Mouse (Mus musculus) MEL (cell line): ENCODE data around the gene Scaper. TPM values are rescaled to one million over a fixed set of nuclear protein-coding genes. Genes with fewer than 3 reads are reported as not detected.

Experiments
- DNase-seq: peaks from one replicate; pipeline ENCODE4 v3.0.0; 2011; ENCODE audit warnings: low read depth, low spot score
- H3K27ac ChIP-seq: 2 replicates; pipeline ENCODE4 v1.5.1; 2012; ENCODE audit warnings: low read depth, mild to moderate bottlenecking, control low read depth, low read length, moderate library complexity; ENCODE audit not compliant: control insufficient read depth
- H3K27me3 ChIP-seq, 2 experiments: fragments of 150-350 bp in 1 of 2; sonication (generic) in 1 of 2; 2 replicates each; pipeline ENCODE4 v1.6.1; 2012; ENCODE audit warnings: low read length in 2 of 2, mild to moderate bottlenecking in 2 of 2, improper control_type of control experiment in 1 of 2, moderate library complexity in 1 of 2; ENCODE audit not compliant: insufficient read depth in 2 of 2, control insufficient read depth in 1 of 2
- H3K36me3 ChIP-seq, 2 experiments: 2 replicates each; pipeline ENCODE4 v1.6.1; 2012 to 2014; ENCODE audit warnings: low read length in 2 of 2, improper control_type of control experiment in 1 of 2, inconsistent platforms in 1 of 2, mild to moderate bottlenecking in 1 of 2; ENCODE audit not compliant: insufficient read depth in 2 of 2, control insufficient read depth in 1 of 2
- H3K4me1 ChIP-seq, 2 experiments: fragments of 150-350 bp in 1 of 2; sonication (generic) in 1 of 2; 2 replicates each; pipeline ENCODE4 v1.6.1; 2012; ENCODE audit warnings: low read length in 2 of 2, improper control_type of control experiment in 1 of 2, mild to moderate bottlenecking in 1 of 2; ENCODE audit not compliant: insufficient read depth in 2 of 2, control insufficient read depth in 1 of 2
- H3K4me3 ChIP-seq, 2 experiments: fragments of 150-350 bp in 1 of 2; sonication (generic) in 1 of 2; 2 replicates each; pipeline ENCODE4 v1.5.1; 2012; ENCODE audit warnings: low read depth in 2 of 2, low read length in 2 of 2, mild to moderate bottlenecking in 2 of 2, moderate library complexity in 2 of 2, control low read depth in 1 of 2, improper control_type of control experiment in 1 of 2; ENCODE audit not compliant: control insufficient read depth in 1 of 2, insufficient read depth in 1 of 2
- H3K79me2 ChIP-seq: 2 replicates; pipeline ENCODE4 v1.6.1; 2012; ENCODE audit warnings: mild to moderate bottlenecking, low read length, moderate library complexity; ENCODE audit not compliant: control insufficient read depth, poor library complexity, insufficient read depth
- H3K9ac ChIP-seq: 2 replicates; pipeline ENCODE4 v1.6.1; 2012; ENCODE audit warnings: low read depth, mild to moderate bottlenecking, control low read depth, low read length, moderate library complexity; ENCODE audit not compliant: control insufficient read depth, poor library complexity, severe bottlenecking
- H3K9me3 ChIP-seq: fragments of 150-350 bp; sonication (generic); replicated peaks from 2 replicates; pipeline ENCODE4 v1.6.1; 2012; ENCODE audit warnings: mild to moderate bottlenecking, low read length, improper control_type of control experiment, moderate library complexity; ENCODE audit not compliant: insufficient read depth
- BHLHE40 ChIP-seq: IDR thresholded peaks from 2 replicates; pipeline ENCODE4 v1.6.1; 2012; ENCODE audit warnings: low read depth, mild to moderate bottlenecking, inconsistent platforms, low read length, improper control_type of control experiment, borderline replicate concordance
- CHD1 ChIP-seq: IDR thresholded peaks from 2 replicates; pipeline ENCODE4 v1.6.1; 2012; ENCODE audit warnings: low read depth, mild to moderate bottlenecking, inconsistent platforms, low read length, improper control_type of control experiment
- CHD2 ChIP-seq: IDR thresholded peaks from 2 replicates; pipeline ENCODE4 v1.6.1; 2011; ENCODE audit warnings: low read length, improper control_type of control experiment
- CTCF ChIP-seq, 3 experiments: IDR thresholded peaks in 2 of 3; conservative IDR thresholded peaks in 1 of 3; 2 replicates each; pipeline ENCODE4 v1.5.1; 2011 to 2012; ENCODE audit warnings: low read length in 3 of 3, low read depth in 2 of 3, mild to moderate bottlenecking in 2 of 3, improper control_type of control experiment in 1 of 3, inconsistent platforms in 1 of 3, mixed read lengths in 1 of 3, moderate library complexity in 1 of 3; ENCODE audit not compliant: control insufficient read depth in 1 of 3, insufficient read depth in 1 of 3, poor library complexity in 1 of 3, severe bottlenecking in 1 of 3
- E2F4 ChIP-seq: IDR thresholded peaks from 2 replicates; pipeline ENCODE4 v1.6.1; 2011; ENCODE audit warnings: low read depth, low read length, improper control_type of control experiment, borderline replicate concordance
- ELF1 ChIP-seq: IDR thresholded peaks from 2 replicates; pipeline ENCODE4 v1.6.1; 2014; ENCODE audit warnings: low read depth, mild to moderate bottlenecking, inconsistent platforms, low read length, improper control_type of control experiment, moderate library complexity
- GABPA ChIP-seq: IDR thresholded peaks from 2 replicates; pipeline ENCODE4 v1.6.1; 2012; ENCODE audit warnings: low read depth, mild to moderate bottlenecking, inconsistent platforms, low read length, improper control_type of control experiment, moderate library complexity
- GATA1 ChIP-seq: IDR thresholded peaks from 2 replicates; pipeline ENCODE4 v1.6.1; 2011; ENCODE audit warnings: low read depth, low read length, improper control_type of control experiment
- KAT2A ChIP-seq: conservative IDR thresholded peaks from 2 replicates; pipeline ENCODE4 v1.6.1; 2012; ENCODE audit warnings: low read depth, low read length, improper control_type of control experiment, inconsistent platforms
- MAFK ChIP-seq: IDR thresholded peaks from 2 replicates; pipeline ENCODE4 v1.6.1; 2011; ENCODE audit warnings: low read depth, mild to moderate bottlenecking, low read length, improper control_type of control experiment, borderline replicate concordance
- MAX ChIP-seq: IDR thresholded peaks from 2 replicates; pipeline ENCODE4 v1.6.1; 2011; ENCODE audit warnings: low read length, improper control_type of control experiment
- MAZ ChIP-seq: IDR thresholded peaks from 2 replicates; pipeline ENCODE4 v1.6.1; 2012; ENCODE audit warnings: low read depth, mild to moderate bottlenecking, inconsistent platforms, low read length, improper control_type of control experiment
- MXI1 ChIP-seq: IDR thresholded peaks from 2 replicates; pipeline ENCODE4 v1.6.1; 2011; ENCODE audit warnings: mild to moderate bottlenecking, low read depth, low read length, improper control_type of control experiment
- MYB ChIP-seq: IDR thresholded peaks from 2 replicates; pipeline ENCODE4 v1.6.1; 2011; ENCODE audit warnings: mild to moderate bottlenecking, low read depth, low read length, improper control_type of control experiment
- MYC ChIP-seq: IDR thresholded peaks from 2 replicates; pipeline ENCODE4 v1.6.1; 2011; ENCODE audit warnings: low read depth, mild to moderate bottlenecking, low read length, improper control_type of control experiment, moderate library complexity
- NELFE ChIP-seq: IDR thresholded peaks from 2 replicates; pipeline ENCODE4 v1.6.1; 2011; ENCODE audit warnings: low read depth, low read length, improper control_type of control experiment
- POLR2AphosphoS2 ChIP-seq: IDR thresholded peaks from 2 replicates; pipeline ENCODE4 v1.6.1; 2011; ENCODE audit warnings: low read length, improper control_type of control experiment
- RCOR1 ChIP-seq: IDR thresholded peaks from 2 replicates; pipeline ENCODE4 v1.6.1; 2012; ENCODE audit warnings: low read depth, mild to moderate bottlenecking, inconsistent platforms, low read length, improper control_type of control experiment
- TAL1 ChIP-seq: IDR thresholded peaks from 2 replicates; pipeline ENCODE4 v1.6.1; 2012; ENCODE audit warnings: mild to moderate bottlenecking, inconsistent platforms, low read length, moderate library complexity, mixed read lengths
- TCF12 ChIP-seq: IDR thresholded peaks from 2 replicates; pipeline ENCODE4 v1.6.1; 2014; ENCODE audit warnings: low read depth, mild to moderate bottlenecking, inconsistent platforms, low read length, improper control_type of control experiment, moderate library complexity
- USF1 ChIP-seq: IDR thresholded peaks from 2 replicates; pipeline ENCODE4 v1.6.1; 2014; ENCODE audit warnings: low read depth, mild to moderate bottlenecking, inconsistent platforms, low read length, improper control_type of control experiment, moderate library complexity
- USF2 ChIP-seq, 2 experiments: IDR thresholded peaks; 2 replicates each; pipeline ENCODE4 v1.6.1; 2011 to 2012; ENCODE audit warnings: improper control_type of control experiment in 2 of 2, low read length in 2 of 2, borderline replicate concordance in 1 of 2, inconsistent platforms in 1 of 2, low read depth in 1 of 2, mild to moderate bottlenecking in 1 of 2; ENCODE audit not compliant: insufficient read depth in 1 of 2
- ZKSCAN1 ChIP-seq: IDR thresholded peaks from 2 replicates; pipeline ENCODE4 v1.6.1; 2012; ENCODE audit warnings: low read depth, mild to moderate bottlenecking, inconsistent platforms, low read length, improper control_type of control experiment, moderate library complexity
- ZMIZ1 ChIP-seq: IDR thresholded peaks from 2 replicates; pipeline ENCODE4 v1.6.1; 2012; ENCODE audit warnings: low read depth, mild to moderate bottlenecking, inconsistent platforms, low read length, improper control_type of control experiment, moderate library complexity
- ZNF384 ChIP-seq: IDR thresholded peaks from 2 replicates; pipeline ENCODE4 v1.6.1; 2012; ENCODE audit warnings: low read depth, mild to moderate bottlenecking, inconsistent platforms, low read length, improper control_type of control experiment
- polyA plus RNA-seq, 2 experiments: library from polyadenylated mRNA; stranded (reverse) in 1 of 2; unstranded in 1 of 2; fragments of >175 nt in 1 of 2; fragments of >200 nt in 1 of 2; gene quantifications; 2 replicates each; pipeline versions ENCODE4 v1.2.1 to v1.2.4; 2012; ENCODE audit warnings: low replicate concordance in 2 of 2, low read depth in 1 of 2; ENCODE audit not compliant: insufficient read length in 2 of 2, insufficient read depth in 1 of 2, missing spikeins in 1 of 2
- total RNA-seq: library from RNA; depleted of rRNA; stranded (reverse); fragments of 300-350 nt; gene quantifications from 2 replicates; pipeline ENCODE4 v1.2.3, GENCODE M21; 2012

Scaper gene
- total and polyA plus RNA-seq, 3 experiments: 3.9 to 4.1 TPM; not detected in 1

GRCm38 (mm10) chr9:55540888-55541287 is 397.0 kb downstream of the Scaper start:
- Histone ChIP-seq H3K36me3 (no peaks in the 10 kb centered on the region), H3K9ac (no peak overlapping the region), H3K9me3 (no peaks in the 10 kb centered on the region), H3K79me2 (no peaks in the 10 kb centered on the region), H3K27ac (no peak overlapping the region), H3K4me1 (no peaks in the 10 kb centered on the region), H3K4me3 (no peak overlapping the region), H3K27me3 (no peaks in the 10 kb centered on the region)
- DNase-seq: no peak
- TF ChIP-seq GABPA (no peak), ELF1 (no peak), KAT2A (no peak), TCF12 (no peak), CHD1 (no peak), CHD2 (no peak), ZKSCAN1 (no peak), RCOR1 (no peak), CTCF (IDR thresholded peaks at IDR 0.05 in 2 of 3, conservative IDR thresholded peaks at IDR 0.05 in 1 of 3; ENCODE audit: control insufficient read depth in 1 of 3, insufficient read depth in 1 of 3, low read depth in 2 of 3, low read length in 3 of 3, poor library complexity in 1 of 3, severe bottlenecking in 1 of 3) (no peak), USF1 (no peak), MAX (no peak), ZNF384 (no peak), GATA1 (no peak), MAZ (no peak), MXI1 (no peak), USF2 (IDR thresholded peaks at IDR 0.05; ENCODE audit: borderline replicate concordance in 1 of 2, insufficient read depth in 1 of 2, low read depth in 1 of 2, low read length in 2 of 2) (no peak), E2F4 (no peak)

GRCm38 (mm10) chr9:55540391-55540770 is 397.5 kb downstream of the Scaper start:
- Histone ChIP-seq H3K4me3 (no peak overlapping the region), H3K4me1 (no peaks in the 10 kb centered on the region), H3K9ac (no peak overlapping the region), H3K27me3 (no peaks in the 10 kb centered on the region), H3K27ac (no peak overlapping the region), H3K36me3 (no peaks in the 10 kb centered on the region), H3K79me2 (no peaks in the 10 kb centered on the region), H3K9me3 (no peaks in the 10 kb centered on the region)
- no peak for DNase-seq
- TF ChIP-seq CTCF (IDR thresholded peaks at IDR 0.05 in 2 of 3, conservative IDR thresholded peaks at IDR 0.05 in 1 of 3; ENCODE audit: control insufficient read depth in 1 of 3, insufficient read depth in 1 of 3, low read depth in 2 of 3, low read length in 3 of 3, poor library complexity in 1 of 3, severe bottlenecking in 1 of 3) (no peak), POLR2AphosphoS2 (no peak), E2F4 (no peak), MYB (no peak), NELFE (no peak), MAFK (no peak), MAZ (no peak), MXI1 (no peak), ZNF384 (no peak), MYC (no peak), USF2 (IDR thresholded peaks at IDR 0.05; ENCODE audit: borderline replicate concordance in 1 of 2, insufficient read depth in 1 of 2, low read depth in 1 of 2, low read length in 2 of 2) (no peak), ZMIZ1 (no peak), GATA1 (no peak), MAX (no peak), TCF12 (no peak), BHLHE40 (no peak), TAL1 (no peak), CHD2 (no peak)
